Mouse (Mus musculus) small intestine, adult 2 months (tissue): ENCODE data around the gene Flg. TPM values are rescaled to one million over a fixed set of nuclear protein-coding genes. Genes with fewer than 3 reads are reported as not detected.

Source experiments
- H3K27ac ChIP-seq: fragments of 200-500 bp; 2 replicates; pipeline ENCODE4 v1.5.1; 2012; ENCODE audit warnings: low read depth, low read length, control low read depth, inconsistent platforms; ENCODE audit not compliant: insufficient read depth
- H3K27me3 ChIP-seq: fragments of 200-500 bp; 2 replicates; pipeline ENCODE4 v1.6.1; 2012; ENCODE audit warnings: mild to moderate bottlenecking, moderate library complexity, low read length, inconsistent platforms; ENCODE audit not compliant: control insufficient read depth, insufficient read depth
- H3K36me3 ChIP-seq: fragments of 200-500 bp; 2 replicates; pipeline ENCODE4 v1.6.1; 2012; ENCODE audit warnings: mild to moderate bottlenecking, low read length, control low read depth, inconsistent platforms; ENCODE audit not compliant: control insufficient read depth, insufficient read depth
- H3K4me1 ChIP-seq: fragments of 200-500 bp; 2 replicates; pipeline ENCODE4 v1.6.1; 2012; ENCODE audit warnings: low read length, inconsistent platforms, mixed read lengths; ENCODE audit not compliant: control insufficient read depth, insufficient read depth, insufficient read length
- H3K4me3 ChIP-seq: fragments of 200-500 bp; 2 replicates; pipeline ENCODE4 v1.5.1; 2012; ENCODE audit warnings: low read depth, mild to moderate bottlenecking, control low read depth, inconsistent platforms, low read length, moderate library complexity
- CTCF ChIP-seq: fragments of 200-500 bp; IDR thresholded peaks from 2 replicates; pipeline ENCODE4 v1.5.1; 2012; ENCODE audit warnings: low read depth, mild to moderate bottlenecking, control low read depth, inconsistent platforms, low read length, moderate library complexity, mixed read lengths; ENCODE audit not compliant: insufficient replicate concordance, insufficient read length; ENCODE audit errors: extremely low read depth
- POLR2A ChIP-seq: fragments of 200-500 bp; IDR thresholded peaks from 2 replicates; pipeline ENCODE4 v1.6.1; 2012; ENCODE audit warnings: low read depth, mild to moderate bottlenecking, control low read depth, inconsistent platforms, low read length, moderate library complexity
- WGBS: fragments of 180-500 bp; shearing (Covaris S2); methylation state at CpG from one replicate; pipeline ENCODE4 v1.1.7; 2018; 5-methylcytosine and 5-hydroxymethylcytosine counted together
- polyA plus RNA-seq: library from polyadenylated mRNA; depleted of rRNA; stranded (reverse); fragments of >200 nt; gene quantifications from 2 replicates; pipeline ENCODE4 v1.2.3, GENCODE M21; 2012; rRNA removed

Gene Flg
- polyA plus RNA-seq, 1 experiment = not detected

DNA sequence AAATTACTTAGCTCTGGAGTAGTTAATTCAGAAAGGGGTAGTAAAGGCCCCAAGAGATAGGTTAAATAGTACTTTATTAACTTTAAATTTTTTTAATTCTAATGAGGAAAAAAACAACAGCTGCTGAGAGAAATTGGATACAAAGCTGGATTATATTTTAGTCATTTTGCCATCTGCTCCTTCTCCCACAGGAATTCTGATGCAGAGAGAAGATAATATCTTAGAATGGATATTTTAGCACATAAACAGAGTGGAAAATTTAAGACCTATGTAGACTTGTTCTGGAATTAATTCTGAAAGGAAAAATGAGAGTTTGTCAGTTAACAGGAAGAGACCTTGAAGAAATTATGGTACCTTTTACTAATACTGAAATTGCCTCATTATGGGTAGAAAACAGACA, 64.4 kb downstream of the Flg start:
- no peak overlapping the region for H3K27ac ChIP-seq
- no peaks in the 10 kb centered on the region for H3K27me3 ChIP-seq
- no peak overlapping the region for H3K4me3 ChIP-seq
- TF ChIP-seq POLR2A = no peak
- no peak for TF ChIP-seq CTCF
- no peaks in the 10 kb centered on the region for H3K36me3 ChIP-seq
- H3K4me1 ChIP-seq = no peaks in the 10 kb centered on the region

GRCm38 (mm10) chr3:93340021-93340420, 66.7 kb downstream of the Flg start:
- Histone ChIP-seq H3K4me1 (no peaks in the 10 kb centered on the region), H3K27ac (no peak overlapping the region), H3K27me3 (no peaks in the 10 kb centered on the region), H3K36me3 (no peaks in the 10 kb centered on the region), H3K4me3 (no peak overlapping the region)
- TF ChIP-seq POLR2A = no peak
- TF ChIP-seq CTCF = no peak
- WGBS = 84% methylated on average over 4 of the region's 4 CpGs

Other genes starting within 250 kb of the Flg start
- not detected in 2 replicates for gene Gm4858, start 204.7 kb upstream of the Flg start, polyA plus RNA-seq
- not detected in 2 replicates for gene Crnn, start 128.7 kb upstream of the Flg start, polyA plus RNA-seq
- gene Flg2, start 76.2 kb upstream of the Flg start, polyA plus RNA-seq = not detected in 2 replicates
- not detected in 2 replicates for gene Hrnr, start 46.2 kb downstream of the Flg start, polyA plus RNA-seq
- gene Rptn, start 120.2 kb downstream of the Flg start, polyA plus RNA-seq = not detected in 2 replicates
- 0.04 TPM in 1 of 2 replicates, not detected in the other for gene Tchh, start 168.8 kb downstream of the Flg start, polyA plus RNA-seq
- gene Tchhl1, start 195.2 kb downstream of the Flg start, polyA plus RNA-seq = not detected in 2 replicates
- gene S100a11, start 247.0 kb downstream of the Flg start, polyA plus RNA-seq = 49.0 and 81.5 TPM in 2 replicates